Mouse (Mus musculus) stomach, embryonic 16.5 days (tissue): ENCODE measurements around the gene Coq5. TPM values are rescaled to one million over a fixed set of nuclear protein-coding genes. Genes with fewer than 3 reads are reported as not detected.

ENCODE experiments used
- ATAC-seq: fragments of 200-750 bp; cut with Nextera tagmentation; 2 replicates; pipeline ENCODE4 v1.8.0; 2017; ENCODE audit warnings: moderate number of reproducible peaks, moderate TSS enrichment; ENCODE audit not compliant: insufficient read depth, low FRiP score
- H3K27ac ChIP-seq: fragments of 300-500 bp; sonication (generic); 2 replicates; pipeline ENCODE4 v1.5.1; 2014; ENCODE audit warnings: low read length
- H3K27me3 ChIP-seq: fragments of 300-500 bp; sonication (generic); 2 replicates; pipeline ENCODE4 v1.6.1; 2014; ENCODE audit warnings: low read length, control low read depth, mixed read lengths; ENCODE audit not compliant: control insufficient read depth, insufficient read depth
- H3K36me3 ChIP-seq: fragments of 300-500 bp; sonication (generic); 2 replicates; pipeline ENCODE4 v1.6.1; 2014; ENCODE audit warnings: low read length; ENCODE audit not compliant: control insufficient read depth, insufficient read depth
- H3K4me1 ChIP-seq: fragments of 300-500 bp; sonication (generic); 2 replicates; pipeline ENCODE4 v1.6.1; 2014; ENCODE audit warnings: low read length, control low read depth, mixed read lengths; ENCODE audit not compliant: control insufficient read depth, insufficient read depth
- H3K4me2 ChIP-seq: fragments of 300-500 bp; sonication (generic); 2 replicates; pipeline ENCODE4 v1.6.1; 2014; ENCODE audit warnings: low read depth, low read length, mixed read lengths
- H3K4me3 ChIP-seq: fragments of 300-500 bp; sonication (generic); replicated peaks from 2 replicates; pipeline ENCODE4 v1.5.1; 2014; ENCODE audit warnings: mild to moderate bottlenecking, low read length
- H3K9ac ChIP-seq: fragments of 300-500 bp; sonication (generic); 2 replicates; pipeline ENCODE4 v1.6.1; 2014; ENCODE audit warnings: low read length
- H3K9me3 ChIP-seq: fragments of 300-500 bp; sonication (generic); replicated peaks from 2 replicates; pipeline ENCODE4 v1.6.1; 2016; ENCODE audit warnings: low read length, control low read depth; ENCODE audit not compliant: control insufficient read depth
- WGBS: fragments of 180-500 bp; shearing (Covaris S2); extraction: QIAGEN DNeasy Blood & Tissue Kit; methylation state at CpG from one replicate; pipeline ENCODE4 v1.1.7; 2014; 5-methylcytosine and 5-hydroxymethylcytosine counted together
- polyA plus RNA-seq: library from polyadenylated mRNA; unstranded; fragments of >200 nt; fragmentation: Nextera tagmentation; extraction: Ambion mirVana; gene quantifications from 2 replicates; pipeline ENCODE4 v1.2.1, GENCODE M21; 2015

Coq5 gene
- polyA plus RNA-seq, 1 experiment from 2014 or later, result 49.2 TPM

DNA sequence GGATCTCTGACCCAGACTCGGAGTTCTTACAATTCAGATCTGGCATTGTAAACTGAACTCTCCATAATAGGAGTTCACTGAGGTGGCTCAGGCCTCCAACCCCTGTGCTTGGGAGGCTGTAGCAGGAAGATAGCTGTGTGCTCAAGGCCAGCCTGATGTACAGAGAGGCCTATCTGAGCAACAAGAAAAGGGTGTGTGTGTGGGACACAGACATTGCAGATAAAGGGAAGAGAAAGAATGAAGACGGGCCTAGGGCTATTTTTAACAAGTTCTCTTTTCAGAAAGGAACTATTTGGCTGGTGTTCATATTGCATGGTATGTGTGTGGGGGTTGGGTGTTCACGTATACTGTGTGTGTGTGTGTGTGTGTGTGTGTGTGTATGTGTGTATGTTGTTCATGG, 54.2 kb downstream of the Coq5 start:
- no peak overlapping the region for H3K4me3 ChIP-seq
- no peak overlapping the region for H3K4me2 ChIP-seq
- H3K27ac ChIP-seq, result no peak overlapping the region
- H3K36me3 ChIP-seq, result peaks cover 11% of the 10 kb centered on the region
- no peaks in the 10 kb centered on the region for H3K9me3 ChIP-seq
- WGBS, result 75% methylated on average over 3 of the region's 3 CpGs
- ATAC-seq, result peak; percentile 49; the same call in 1 of the 2 replicates
- no peaks in the 10 kb centered on the region for H3K27me3 ChIP-seq
- H3K9ac ChIP-seq, result no peak overlapping the region
- H3K4me1 ChIP-seq, result peaks cover 9% of the 10 kb centered on the region

DNA sequence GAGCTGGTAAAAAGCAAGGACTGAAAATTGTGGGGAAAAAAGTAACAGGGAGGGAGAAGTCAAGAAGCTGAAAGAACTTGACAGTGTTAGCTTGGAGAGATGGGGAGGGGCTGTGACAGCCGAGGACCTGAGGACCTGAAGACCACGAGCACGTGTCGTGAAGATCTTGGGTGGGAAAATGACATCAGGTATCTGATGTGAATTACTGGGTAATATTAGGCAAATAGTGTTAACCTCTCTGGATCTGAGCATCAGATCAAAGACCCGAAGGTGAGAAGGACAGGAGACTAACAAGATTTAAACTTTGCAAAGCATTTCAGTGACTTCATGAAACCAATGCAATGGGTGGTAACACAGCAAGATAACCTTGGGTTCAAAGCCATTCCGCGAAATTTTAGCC, 60.5 kb downstream of the Coq5 start:
- Histone ChIP-seq H3K4me2 (peak overlapping the region; percentile 72), H3K36me3 (peaks cover 12% of the 10 kb centered on the region), H3K27me3 (no peaks in the 10 kb centered on the region), H3K9ac (peak overlapping the region; percentile 2; the same call in 1 of the 2 replicates), H3K4me3 (peak overlapping the region; percentile 81), H3K27ac (no peak overlapping the region), H3K9me3 (no peaks in the 10 kb centered on the region), H3K4me1 (peaks cover 10% of the 10 kb centered on the region)
- WGBS, result 17% methylated on average over 7 of the region's 7 CpGs
- ATAC-seq, result no peak

DNA sequence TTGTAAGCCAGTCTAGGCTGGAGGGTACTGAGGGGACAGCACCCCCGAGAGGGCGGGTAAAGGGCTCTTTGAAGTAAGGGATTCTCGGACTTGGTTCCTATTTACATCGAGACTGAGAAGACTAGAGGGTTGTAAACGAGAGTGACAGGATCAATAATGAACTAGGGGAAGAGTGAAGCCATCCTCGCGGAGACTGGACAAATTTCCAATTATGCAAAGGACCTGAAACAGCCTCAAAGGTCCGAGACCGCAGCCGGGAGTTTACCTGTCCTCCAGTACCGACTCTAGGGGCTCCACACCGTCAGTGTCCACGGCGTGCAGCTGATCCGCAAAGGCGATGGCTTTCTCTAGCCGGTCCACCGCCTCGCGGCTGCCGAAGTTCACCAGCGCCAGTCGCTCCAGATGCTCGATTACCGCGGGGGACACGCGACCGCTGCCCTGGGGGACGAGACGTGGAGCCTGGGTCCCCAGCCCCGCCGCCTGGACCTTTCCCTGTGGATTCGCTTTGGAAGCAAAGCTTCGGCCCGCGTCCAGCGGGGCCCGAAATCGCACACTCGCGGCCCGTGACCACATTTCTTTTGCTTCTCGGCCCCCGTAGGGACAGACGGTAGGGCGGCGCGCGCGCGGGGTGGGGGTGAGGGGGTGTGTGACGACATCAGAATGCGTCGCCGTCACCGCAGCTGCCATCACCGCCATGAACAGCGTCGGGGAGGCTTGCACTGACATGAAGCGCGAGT, 61.3 kb downstream of the Coq5 start, which contains the start of the genes Gatc and Triap1:
TSS of gene Gatc (minus strand) at position 602 of the 737 bp plus-strand sequence.
TSS of gene Triap1 (plus strand) at position 649 of the 737 bp plus-strand sequence.
- Histone ChIP-seq H3K4me2 (peak within 1 kb of the TSS; percentile 72), H3K4me3 (peak within 1 kb of the TSS; percentile 81), H3K4me1 (peaks cover 10% of the 10 kb centered on the region), H3K36me3 (peaks cover 15% of the 10 kb centered on the region), H3K9ac (peak within 1 kb of the TSS; percentile 91), H3K9me3 (no peaks in the 10 kb centered on the region), H3K27me3 (no peaks in the 10 kb centered on the region), H3K27ac (peak within 1 kb of the TSS; percentile 79)
- WGBS, result under 1% methylated on average over 62 of the region's 62 CpGs
- peak; percentile 94 for ATAC-seq

DNA sequence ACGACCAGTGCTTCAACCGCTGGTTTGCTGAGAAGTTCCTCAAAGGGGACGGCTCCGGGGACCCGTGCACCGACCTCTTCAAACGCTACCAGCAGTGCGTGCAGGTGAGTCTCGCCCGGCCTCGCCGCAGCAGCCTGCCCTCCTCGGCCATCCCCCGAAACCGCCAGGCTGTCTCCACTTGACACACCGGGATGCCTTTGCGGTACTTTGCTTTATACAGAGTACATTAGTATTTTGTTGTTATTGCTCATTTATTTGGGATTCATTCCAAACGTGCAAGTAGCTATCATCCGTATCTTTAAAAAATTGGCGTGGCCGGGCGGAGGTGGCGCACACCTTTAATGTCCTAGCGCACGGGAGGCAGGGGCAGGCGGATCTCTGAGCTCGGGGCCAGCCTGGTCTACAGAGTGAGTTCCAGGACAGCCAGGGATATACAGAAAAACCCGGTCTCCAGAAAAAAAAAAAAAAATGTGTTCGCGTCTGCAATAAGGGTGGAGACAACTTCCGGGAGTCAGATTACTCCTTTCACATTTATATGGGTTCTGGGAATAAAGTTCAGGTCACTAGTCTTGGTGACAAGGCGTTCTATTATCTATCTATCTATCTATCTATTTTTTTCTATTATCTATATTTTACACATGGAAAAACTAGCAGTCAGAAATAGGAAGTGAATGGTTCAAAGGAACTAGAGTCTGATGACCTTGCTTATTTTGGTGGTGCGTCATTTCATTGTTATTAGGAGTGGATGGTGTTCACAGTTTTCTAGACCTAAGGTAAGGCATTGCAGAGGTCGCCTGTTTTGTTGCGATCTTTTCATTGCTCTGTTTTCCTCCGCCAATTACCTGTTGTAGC, 62.1 kb downstream of the Coq5 start:
- Histone ChIP-seq H3K9ac (peak overlapping the region; percentile 91), H3K4me3 (peak overlapping the region; percentile 81), H3K27me3 (no peaks in the 10 kb centered on the region), H3K4me1 (peaks cover 10% of the 10 kb centered on the region), H3K36me3 (peaks cover 15% of the 10 kb centered on the region), H3K4me2 (peak overlapping the region; percentile 72), H3K27ac (no peak overlapping the region), H3K9me3 (no peaks in the 10 kb centered on the region)
- WGBS, result 10% methylated on average over 36 of the region's 36 CpGs
- no peak; the same call in 1 of the 2 replicates for ATAC-seq

Other genes with a start within 250 kb of the Coq5 start
- gene Gm10401, start 181.4 kb upstream of the Coq5 start, polyA plus RNA-seq, result 20.2 and 27.8 TPM in 2 replicates
- gene Acads, start 160.3 kb upstream of the Coq5 start, polyA plus RNA-seq, result 50.8 and 53.3 TPM in 2 replicates
- gene Unc119b, start 144.7 kb upstream of the Coq5 start, polyA plus RNA-seq, result 22.2 and 25.4 TPM in 2 replicates
- gene Mlec, start 121.5 kb upstream of the Coq5 start, polyA plus RNA-seq, result 66.2 and 68.8 TPM in 2 replicates
- 0.65 and 1.4 TPM in 2 replicates for gene Cabp1, start 85.3 kb upstream of the Coq5 start, polyA plus RNA-seq
- 88.6 and 100 TPM in 2 replicates for gene Pop5, start 43.8 kb upstream of the Coq5 start, polyA plus RNA-seq
- gene Rnf10, start 6.8 kb upstream of the Coq5 start, polyA plus RNA-seq, result 85.1 and 99.8 TPM in 2 replicates
- gene Dynll1, start 21.3 kb downstream of the Coq5 start, polyA plus RNA-seq, result 1,419 and 1,514 TPM in 2 replicates
- gene Srsf9, start 47.5 kb downstream of the Coq5 start, polyA plus RNA-seq, result 111 and 127 TPM in 2 replicates
- gene Gatc, start 61.5 kb downstream of the Coq5 start, polyA plus RNA-seq, result 21.3 and 24.5 TPM in 2 replicates
- 49.4 and 60.9 TPM in 2 replicates for gene Triap1, start 61.6 kb downstream of the Coq5 start, polyA plus RNA-seq
- gene Cox6a1, start 69.3 kb downstream of the Coq5 start, polyA plus RNA-seq, result 927 and 1,043 TPM in 2 replicates
- 3.5 and 4.9 TPM in 2 replicates for gene Msi1, start 149.9 kb downstream of the Coq5 start, polyA plus RNA-seq
- gene Pla2g1b, start 186.6 kb downstream of the Coq5 start, polyA plus RNA-seq, result 16.6 and 20.5 TPM in 2 replicates
- gene Sirt4, start 205.1 kb downstream of the Coq5 start, polyA plus RNA-seq, result 24.4 and 28.0 TPM in 2 replicates
- gene Pxn, start 227.0 kb downstream of the Coq5 start, polyA plus RNA-seq, result 41.9 and 44.5 TPM in 2 replicates